Mouse (Mus musculus) liver, adult 2 months (tissue): Measurements from ENCODE around the gene Pak6.

Source experiments
- CTCF ChIP-seq: fragments of 200-500 bp; IDR thresholded peaks from 2 replicates; pipeline ENCODE4 v1.5.1; 2011; ENCODE audit warnings: low read depth, low read length, control low read depth
- POLR2A ChIP-seq: fragments of 200-500 bp; IDR thresholded peaks from 2 replicates; pipeline ENCODE4 v1.6.1; 2011; ENCODE audit warnings: low read length, control low read depth; ENCODE audit not compliant: insufficient read depth; ENCODE audit errors: extremely low read depth

DNA sequence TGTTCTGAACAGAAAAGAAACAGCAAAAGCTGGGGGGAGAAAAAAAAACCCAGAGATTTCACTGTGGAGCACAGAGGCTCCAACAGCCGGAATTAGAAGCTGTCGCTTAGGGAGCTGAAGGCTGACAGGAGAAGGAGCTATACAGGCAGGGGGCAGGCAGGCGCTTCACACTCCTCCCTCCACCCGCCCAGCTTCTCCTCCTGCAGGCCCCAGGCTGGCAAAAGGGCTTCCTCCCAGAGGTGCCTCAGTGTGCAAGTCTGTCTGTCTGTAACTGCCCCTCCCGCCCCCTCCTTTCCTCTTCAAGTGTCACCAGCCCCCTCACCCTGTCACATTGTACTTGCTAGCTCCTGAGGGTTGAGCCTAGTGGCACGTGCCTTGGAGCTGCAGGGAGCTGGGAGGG, 43.3 kb downstream of the Pak6 start:
- TF ChIP-seq CTCF (no peak), POLR2A (no peak)
